ENCODE assay signal across 21 mouse cellular contexts in genomic region chr5:116274818-116275217, GRCm38 (mm10). TPM values are rescaled to one million over a fixed set of nuclear protein-coding genes. Genes with fewer than 3 reads are reported as not detected.
DNase-seq lines count a peak whose midpoint lies in the region; ATAC-seq lines count a peak whose summit lies in the region.
"Had no signal": no experiment of that assay in that cellular context is flagged by ENCODE, and none has a peak within 500 bp of the region (broad histone marks: within the 10 kb centered on the region; RNA-seq: fewer than 3 reads in every experiment).

No protein-coding gene starts in this region.

- H3K4me3 ChIP-seq in embryonic facial prominence, embryonic 10.5 days: no peak overlapping the region
- no peak overlapping the region for H3K4me3 ChIP-seq in forebrain, embryonic 15.5 days
- H3K4me3 ChIP-seq in hindbrain, embryonic 16.5 days (ENCODE audit: low read length): no peak overlapping the region
- H3K4me3 ChIP-seq in midbrain, embryonic 16.5 days (ENCODE audit: low read depth, low read length): no peak overlapping the region
- H3K4me3 ChIP-seq: erythroblast, embryonic 14.5 days; limb, embryonic 12.5 days had no signal

- H3K4me2 ChIP-seq in forebrain, embryonic 15.5 days (replicated peaks): no peak overlapping the region
- no peak overlapping the region for H3K4me2 ChIP-seq in hindbrain, embryonic 16.5 days (ENCODE audit: low read length)
- H3K4me2 ChIP-seq in midbrain, embryonic 16.5 days (ENCODE audit: low read length): no peak overlapping the region
- H3K4me2 ChIP-seq: limb, embryonic 12.5 days had no signal

- ATAC-seq in forebrain, embryonic 15.5 days (replicated peaks): 0 out of 2 replicates have a peak, but pooled peaks have one; percentile 6
- ATAC-seq in hindbrain, embryonic 16.5 days: peak; percentile 55
- ATAC-seq in midbrain, embryonic 16.5 days: peak; percentile 9; the same call in 1 of the 2 replicates
- no peak for ATAC-seq in erythroblast, adult 5-6 weeks (replicated peaks; ENCODE audit: low FRiP score, poor library complexity, severe bottlenecking)
- ATAC-seq: intestine, embryonic 16.5 days; lung, postnatal 0 days had no signal

- WGBS in embryonic facial prominence, embryonic 10.5 days: 61% methylated on average over 2 of the region's 2 CpGs
- WGBS in forebrain, embryonic 15.5 days: 12% methylated on average over 2 of the region's 2 CpGs
- WGBS in hindbrain, embryonic 16.5 days: 18% methylated on average over 2 of the region's 2 CpGs
- 40% methylated on average over 2 of the region's 2 CpGs for WGBS in midbrain, embryonic 16.5 days

- H3K36me3 ChIP-seq in embryonic facial prominence, embryonic 10.5 days (replicated peaks): 0 out of 2 replicates have a peak, but pooled peaks cover 3% of the 10 kb centered on the region
- no peaks in the 10 kb centered on the region for H3K36me3 ChIP-seq in forebrain, embryonic 15.5 days
- no peaks in the 10 kb centered on the region for H3K36me3 ChIP-seq in hindbrain, embryonic 16.5 days (ENCODE audit: control insufficient read depth, insufficient read depth, low read length)
- no peaks in the 10 kb centered on the region for H3K36me3 ChIP-seq in midbrain, embryonic 16.5 days (ENCODE audit: control insufficient read depth, insufficient read depth, low read length)
- H3K36me3 ChIP-seq: limb, embryonic 12.5 days had no signal

- no peak for DNase-seq in embryonic facial prominence, embryonic 10.5 days (ENCODE audit: low spot score)
- no peak for DNase-seq in kidney, postnatal 36 days
- DNase-seq in adrenal gland, adult (ENCODE audit: inconsistent age in 2 of 2, low spot score in 1 of 2): no peak
- DNase-seq: adrenal gland, adult 2 months; cerebellum, adult 2 months; embryo, embryonic 11 days; heart, postnatal 10 days; kidney, postnatal 10 days; layer of hippocampus, adult 9-11 months; thymus, adult 18-20 months had no signal

- 0 out of 2 replicates have a peak, but pooled peaks cover 6% of the 10 kb centered on the region for H3K27me3 ChIP-seq in embryonic facial prominence, embryonic 10.5 days (replicated peaks; ENCODE audit: low read depth, poor library complexity, severe bottlenecking)
- H3K27me3 ChIP-seq in forebrain, embryonic 15.5 days: no peaks in the 10 kb centered on the region
- H3K27me3 ChIP-seq in hindbrain, embryonic 16.5 days (replicated peaks; ENCODE audit: control insufficient read depth, insufficient read depth, low read length): no peaks in the 10 kb centered on the region
- H3K27me3 ChIP-seq in midbrain, embryonic 16.5 days (ENCODE audit: control insufficient read depth, insufficient read depth, low read depth, low read length): no peaks in the 10 kb centered on the region

- H3K27ac ChIP-seq in embryonic facial prominence, embryonic 10.5 days (replicated peaks): peak overlapping the region; percentile 63
- peak overlapping the region; percentile 74 for H3K27ac ChIP-seq in forebrain, embryonic 15.5 days (replicated peaks)
- peak overlapping the region; percentile 63 for H3K27ac ChIP-seq in hindbrain, embryonic 16.5 days (ENCODE audit: low read depth, low read length)
- H3K27ac ChIP-seq in midbrain, embryonic 16.5 days (ENCODE audit: low read length): peak overlapping the region; percentile 78
- H3K27ac ChIP-seq: limb, embryonic 12.5 days; liver, embryonic 14.5 days had no signal

- H3K9ac ChIP-seq in forebrain, embryonic 15.5 days (replicated peaks): no peak overlapping the region
- 0 out of 2 replicates have a peak overlapping the region, but pooled peaks have one; percentile 6 for H3K9ac ChIP-seq in hindbrain, embryonic 16.5 days (ENCODE audit: low read depth, low read length)
- no peak overlapping the region for H3K9ac ChIP-seq in midbrain, embryonic 16.5 days (ENCODE audit: low read depth, low read length)
- H3K9ac ChIP-seq: limb, embryonic 12.5 days; liver, embryonic 14.5 days had no signal

- peaks cover 12% of the 10 kb centered on the region; the same call in 1 of the 2 replicates for H3K9me3 ChIP-seq in embryonic facial prominence, embryonic 10.5 days
- H3K9me3 ChIP-seq in forebrain, embryonic 15.5 days: no peaks in the 10 kb centered on the region
- no peaks in the 10 kb centered on the region; the same call in 1 of the 2 replicates for H3K9me3 ChIP-seq in hindbrain, embryonic 16.5 days (ENCODE audit: control insufficient read depth, low read length)
- H3K9me3 ChIP-seq in midbrain, embryonic 16.5 days (replicated peaks; ENCODE audit: control insufficient read depth, low read length, poor library complexity, severe bottlenecking): no peaks in the 10 kb centered on the region

- H3K4me1 ChIP-seq in embryonic facial prominence, embryonic 10.5 days: peaks cover 36% of the 10 kb centered on the region
- peaks cover 38% of the 10 kb centered on the region for H3K4me1 ChIP-seq in forebrain, embryonic 15.5 days
- H3K4me1 ChIP-seq in hindbrain, embryonic 16.5 days (ENCODE audit: control insufficient read depth, insufficient read depth, low read depth, low read length): peaks cover 17% of the 10 kb centered on the region
- peaks cover 27% of the 10 kb centered on the region for H3K4me1 ChIP-seq in midbrain, embryonic 16.5 days (ENCODE audit: control insufficient read depth, insufficient read depth, low read length)

RNA-seq across cellular contexts. Expression of gene Ccdc60, which starts 14.0 kb away (rescaled TPM):
- 0.59 and 0.60 TPM in 2 replicates for polyA plus RNA-seq in embryonic facial prominence, embryonic 10.5 days (2016; fragmentation: Nextera tagmentation; extraction: Ambion mirVana)
- polyA plus RNA-seq in forebrain, embryonic 15.5 days (2015; fragmentation: Nextera tagmentation; extraction: Ambion mirVana): 0.64 and 1.7 TPM in 2 replicates
- polyA plus RNA-seq in hindbrain, embryonic 16.5 days (2015; fragmentation: Nextera tagmentation; extraction: Ambion mirVana): 2.2 and 2.6 TPM in 2 replicates
- polyA plus RNA-seq in midbrain, embryonic 16.5 days (2015; fragmentation: Nextera tagmentation; extraction: Ambion mirVana): 2.7 and 3.1 TPM in 2 replicates
- total RNA-seq in erythroblast, adult 5-6 weeks (2015; ENCODE audit: low replicate concordance): not detected in 2 replicates
- total RNA-seq in erythroblast, adult 5-6 weeks (2017; ENCODE audit: low replicate concordance): not detected in 2 replicates
- total RNA-seq: adrenal gland, adult 2 months; heart, adult 8-10 months; heart, postnatal 10 days; megakaryocyte, adult 5-6 weeks had no signal
- polyA plus RNA-seq: adrenal gland, adult 2 months; erythroblast, embryonic 14.5 days had no signal
